In genomic region chr7:127213930-127214329, GRCm38 (mm10) we compare ENCODE assay signal across 10 mouse cellular contexts. TPM values are rescaled to one million over a fixed set of nuclear protein-coding genes. Genes with fewer than 3 reads are reported as not detected.
DNase-seq lines count a peak whose midpoint lies in the region; ATAC-seq lines count a peak whose summit lies in the region.
"Had no signal": no experiment of that assay in that cellular context is flagged by ENCODE, and none has a peak within 500 bp of the region (broad histone marks: within the 10 kb centered on the region; RNA-seq: fewer than 3 reads in every experiment).

No protein-coding gene starts in this region.

- no peak for ATAC-seq in kidney, embryonic 14.5 days (ENCODE audit: low FRiP score, low TSS enrichment)
- no peak for ATAC-seq in embryonic facial prominence, embryonic 12.5 days (ENCODE audit: insufficient number of reproducible peaks, insufficient read depth, low FRiP score, low TSS enrichment)
- no peak for ATAC-seq in limb, embryonic 15.5 days (ENCODE audit: insufficient number of reproducible peaks, low FRiP score, low TSS enrichment, low read depth)
- no peak for ATAC-seq in midbrain, embryonic 15.5 days (replicated peaks)
- ATAC-seq: lung, postnatal 0 days had no signal

- H3K9ac ChIP-seq in kidney, embryonic 14.5 days (ENCODE audit: low read depth, low read length), result no peak overlapping the region
- no peak overlapping the region for H3K9ac ChIP-seq in embryonic facial prominence, embryonic 12.5 days
- no peak overlapping the region for H3K9ac ChIP-seq in limb, embryonic 15.5 days
- H3K9ac ChIP-seq in midbrain, embryonic 15.5 days, result no peak overlapping the region

- peak overlapping the region; percentile 51 for H3K4me2 ChIP-seq in kidney, embryonic 14.5 days (replicated peaks; ENCODE audit: low read depth, low read length)
- peak overlapping the region; percentile 49; the same call in 1 of the 2 replicates for H3K4me2 ChIP-seq in embryonic facial prominence, embryonic 12.5 days (replicated peaks)
- peak overlapping the region; percentile 76 for H3K4me2 ChIP-seq in limb, embryonic 15.5 days
- no peak overlapping the region for H3K4me2 ChIP-seq in midbrain, embryonic 15.5 days

- intact Hi-C loops in heart, postnatal 36 days (cut with DNase I), result loop anchor here (1.0 kb wide), 1 partner anchor 15 kb away; no protein-coding TSS in a partner anchor

- H3K36me3 ChIP-seq in heart, embryonic 10.5 days, result no peaks in the 10 kb centered on the region
- no peaks in the 10 kb centered on the region for H3K36me3 ChIP-seq in kidney, embryonic 14.5 days (ENCODE audit: control insufficient read depth, insufficient read depth, low read length)
- H3K36me3 ChIP-seq in embryonic facial prominence, embryonic 12.5 days, result no peaks in the 10 kb centered on the region
- no peaks in the 10 kb centered on the region for H3K36me3 ChIP-seq in limb, embryonic 15.5 days
- no peaks in the 10 kb centered on the region for H3K36me3 ChIP-seq in midbrain, embryonic 15.5 days (replicated peaks)

- WGBS in heart, embryonic 10.5 days, result 45% methylated on average over 12 of the region's 12 CpGs
- WGBS in kidney, embryonic 14.5 days, result 49% methylated on average over 12 of the region's 12 CpGs
- WGBS in embryonic facial prominence, embryonic 12.5 days, result 45% methylated on average over 12 of the region's 12 CpGs
- WGBS in limb, embryonic 15.5 days, result 48% methylated on average over 12 of the region's 12 CpGs
- WGBS in midbrain, embryonic 15.5 days, result 57% methylated on average over 12 of the region's 12 CpGs

- peak overlapping the region; percentile 23; the same call in 1 of the 2 replicates for H3K27ac ChIP-seq in heart, embryonic 10.5 days
- no peak overlapping the region for H3K27ac ChIP-seq in kidney, embryonic 14.5 days (ENCODE audit: low read depth, low read length)
- no peak overlapping the region for H3K27ac ChIP-seq in embryonic facial prominence, embryonic 12.5 days
- H3K27ac ChIP-seq in limb, embryonic 15.5 days, result peak overlapping the region; percentile 33; the same call in 1 of the 2 replicates
- H3K27ac ChIP-seq in midbrain, embryonic 15.5 days, result no peak overlapping the region

- H3K4me3 ChIP-seq in heart, embryonic 10.5 days, result peak overlapping the region; percentile 44
- no peak overlapping the region for H3K4me3 ChIP-seq in kidney, embryonic 14.5 days (ENCODE audit: low read length)
- H3K4me3 ChIP-seq in embryonic facial prominence, embryonic 12.5 days, result peak overlapping the region; percentile 29; the same call in 1 of the 2 replicates
- H3K4me3 ChIP-seq in limb, embryonic 15.5 days, result peak overlapping the region; percentile 41
- no peak overlapping the region for H3K4me3 ChIP-seq in midbrain, embryonic 15.5 days

- no peaks in the 10 kb centered on the region for H3K9me3 ChIP-seq in heart, embryonic 10.5 days
- H3K9me3 ChIP-seq in kidney, embryonic 14.5 days (ENCODE audit: control insufficient read depth, low read length), result no peaks in the 10 kb centered on the region
- no peaks in the 10 kb centered on the region for H3K9me3 ChIP-seq in embryonic facial prominence, embryonic 12.5 days
- H3K9me3 ChIP-seq in limb, embryonic 15.5 days, result no peaks in the 10 kb centered on the region
- no peaks in the 10 kb centered on the region for H3K9me3 ChIP-seq in midbrain, embryonic 15.5 days

- H3K4me1 ChIP-seq in heart, embryonic 10.5 days, result peaks cover 60% of the 10 kb centered on the region
- 0 out of 2 replicates have a peak, but pooled peaks cover 4% of the 10 kb centered on the region for H3K4me1 ChIP-seq in kidney, embryonic 14.5 days (ENCODE audit: control insufficient read depth, insufficient read depth, low read length)
- H3K4me1 ChIP-seq in embryonic facial prominence, embryonic 12.5 days, result peaks cover 5% of the 10 kb centered on the region; the same call in 1 of the 2 replicates
- H3K4me1 ChIP-seq in limb, embryonic 15.5 days, result peaks cover 26% of the 10 kb centered on the region
- H3K4me1 ChIP-seq in midbrain, embryonic 15.5 days, result peaks cover 16% of the 10 kb centered on the region

- DNase-seq in heart, embryonic 10.5 days (ENCODE audit: low spot score), result no peak
- DNase-seq in heart, postnatal 36 days, result no peak
- DNase-seq in kidney, adult 11 months, result no peak
- no peak for DNase-seq in layer of hippocampus, adult 8-10 months (ENCODE audit: low spot score in 2 of 2)
- DNase-seq: thymus, postnatal 36 days had no signal

- peaks cover 11% of the 10 kb centered on the region; the same call in 1 of the 2 replicates for H3K27me3 ChIP-seq in heart, embryonic 10.5 days (ENCODE audit: insufficient read depth, poor library complexity, severe bottlenecking)
- H3K27me3 ChIP-seq in kidney, embryonic 14.5 days (ENCODE audit: control insufficient read depth, insufficient read depth, low read length), result no peaks in the 10 kb centered on the region
- peaks cover 12% of the 10 kb centered on the region; the same call in 1 of the 2 replicates for H3K27me3 ChIP-seq in embryonic facial prominence, embryonic 12.5 days
- no peaks in the 10 kb centered on the region for H3K27me3 ChIP-seq in limb, embryonic 15.5 days
- 0 out of 2 replicates have a peak, but pooled peaks cover 4% of the 10 kb centered on the region for H3K27me3 ChIP-seq in midbrain, embryonic 15.5 days (replicated peaks)

RNA-seq across cellular contexts. Expression of gene Mylpf, which starts 5.2 kb away (rescaled TPM):
- 40.4 and 51.1 TPM in 2 replicates for polyA plus RNA-seq in heart, embryonic 10.5 days (2016; fragmentation: Nextera tagmentation; extraction: Ambion mirVana)
- total RNA-seq in heart, postnatal 36 days (2021), result 1 to 10 TPM; 2.4 to 2.5 TPM
- polyA plus RNA-seq in kidney, embryonic 14.5 days (2014; fragmentation: Nextera tagmentation; extraction: Ambion mirVana), result 10.3 and 11.2 TPM in 2 replicates
- 65.2 and 79.2 TPM in 2 replicates for polyA plus RNA-seq in embryonic facial prominence, embryonic 12.5 days (2016; fragmentation: Nextera tagmentation; extraction: Ambion mirVana)
- 422 and 1,232 TPM in 2 replicates for polyA plus RNA-seq in limb, embryonic 15.5 days (2015; fragmentation: Nextera tagmentation; extraction: Ambion mirVana)
- total RNA-seq in layer of hippocampus, adult 8-10 months (2022), result 1 to 10 TPM; 2.8 to 5.1 (median 3.6) TPM
- polyA plus RNA-seq in midbrain, embryonic 15.5 days (2015; fragmentation: Nextera tagmentation; extraction: Ambion mirVana), result 3.9 and 5.0 TPM in 2 replicates

RNA-seq across cellular contexts. Expression of gene Tbc1d10b, which starts 5.7 kb away (rescaled TPM):
- polyA plus RNA-seq in heart, embryonic 10.5 days (2016; fragmentation: Nextera tagmentation; extraction: Ambion mirVana), result 26.4 and 28.3 TPM in 2 replicates
- 10 to 100 TPM; 24.6 to 26.4 TPM for total RNA-seq in heart, postnatal 36 days (2021)
- polyA plus RNA-seq in kidney, embryonic 14.5 days (2014; fragmentation: Nextera tagmentation; extraction: Ambion mirVana), result 13.5 and 19.7 TPM in 2 replicates
- polyA plus RNA-seq in embryonic facial prominence, embryonic 12.5 days (2016; fragmentation: Nextera tagmentation; extraction: Ambion mirVana), result 41.1 and 43.4 TPM in 2 replicates
- polyA plus RNA-seq in limb, embryonic 15.5 days (2015; fragmentation: Nextera tagmentation; extraction: Ambion mirVana), result 24.6 and 25.5 TPM in 2 replicates
- 100 to 1,000 TPM in 2 of 4 experiments, 10 to 100 TPM in 2; 97.9 to 106 (median 101) TPM for total RNA-seq in layer of hippocampus, adult 8-10 months (2022)
- 39.6 and 44.8 TPM in 2 replicates for polyA plus RNA-seq in midbrain, embryonic 15.5 days (2015; fragmentation: Nextera tagmentation; extraction: Ambion mirVana)

RNA-seq across cellular contexts. Expression of gene Cd2bp2, which starts 18.1 kb away (rescaled TPM):
- polyA plus RNA-seq in heart, embryonic 10.5 days (2016; fragmentation: Nextera tagmentation; extraction: Ambion mirVana), result 49.1 and 61.0 TPM in 2 replicates
- total RNA-seq in heart, postnatal 36 days (2021), result 10 to 100 TPM; 36.9 to 38.0 TPM
- polyA plus RNA-seq in kidney, embryonic 14.5 days (2014; fragmentation: Nextera tagmentation; extraction: Ambion mirVana), result 41.0 and 57.6 TPM in 2 replicates
- 73.7 and 82.5 TPM in 2 replicates for polyA plus RNA-seq in embryonic facial prominence, embryonic 12.5 days (2016; fragmentation: Nextera tagmentation; extraction: Ambion mirVana)
- polyA plus RNA-seq in limb, embryonic 15.5 days (2015; fragmentation: Nextera tagmentation; extraction: Ambion mirVana), result 53.6 and 55.1 TPM in 2 replicates
- total RNA-seq in layer of hippocampus, adult 8-10 months (2022), result 10 to 100 TPM; 87.4 to 94.4 (median 90.0) TPM
- polyA plus RNA-seq in midbrain, embryonic 15.5 days (2015; fragmentation: Nextera tagmentation; extraction: Ambion mirVana), result 82.1 and 82.6 TPM in 2 replicates

RNA-seq across cellular contexts. Expression of gene Zfp553, which starts 18.9 kb away (rescaled TPM):
- 30.5 and 42.9 TPM in 2 replicates for polyA plus RNA-seq in heart, embryonic 10.5 days (2016; fragmentation: Nextera tagmentation; extraction: Ambion mirVana)
- 1 to 10 TPM; 6.0 to 6.6 TPM for total RNA-seq in heart, postnatal 36 days (2021)
- 23.0 and 26.2 TPM in 2 replicates for polyA plus RNA-seq in kidney, embryonic 14.5 days (2014; fragmentation: Nextera tagmentation; extraction: Ambion mirVana)
- 63.2 and 63.3 TPM in 2 replicates for polyA plus RNA-seq in embryonic facial prominence, embryonic 12.5 days (2016; fragmentation: Nextera tagmentation; extraction: Ambion mirVana)
- polyA plus RNA-seq in limb, embryonic 15.5 days (2015; fragmentation: Nextera tagmentation; extraction: Ambion mirVana), result 37.3 and 38.4 TPM in 2 replicates
- 10 to 100 TPM; 20.6 to 21.4 (median 20.9) TPM for total RNA-seq in layer of hippocampus, adult 8-10 months (2022)
- 63.7 and 64.1 TPM in 2 replicates for polyA plus RNA-seq in midbrain, embryonic 15.5 days (2015; fragmentation: Nextera tagmentation; extraction: Ambion mirVana)

RNA-seq across cellular contexts. Expression of gene Sept1, which starts 19.0 kb away (rescaled TPM):
- 21.2 and 25.4 TPM in 2 replicates for polyA plus RNA-seq in heart, embryonic 10.5 days (2016; fragmentation: Nextera tagmentation; extraction: Ambion mirVana)
- total RNA-seq in heart, postnatal 36 days (2021), result 1 to 10 TPM; 2.8 TPM
- polyA plus RNA-seq in kidney, embryonic 14.5 days (2014; fragmentation: Nextera tagmentation; extraction: Ambion mirVana), result 18.5 and 21.6 TPM in 2 replicates
- 34.0 and 39.7 TPM in 2 replicates for polyA plus RNA-seq in embryonic facial prominence, embryonic 12.5 days (2016; fragmentation: Nextera tagmentation; extraction: Ambion mirVana)
- polyA plus RNA-seq in limb, embryonic 15.5 days (2015; fragmentation: Nextera tagmentation; extraction: Ambion mirVana), result 19.6 and 22.7 TPM in 2 replicates
- total RNA-seq in layer of hippocampus, adult 8-10 months (2022), result 1 to 10 TPM; 2.4 to 7.9 (median 7.0) TPM
- polyA plus RNA-seq in midbrain, embryonic 15.5 days (2015; fragmentation: Nextera tagmentation; extraction: Ambion mirVana), result 17.0 and 18.2 TPM in 2 replicates

Comparison
In these comparisons a context has a peak if more than half of its experiments do, and no peak if none do; other contexts are left out.
1. H3K27ac ChIP-seq: peak in heart, embryonic 10.5 days (single experiment) and limb, embryonic 15.5 days (single experiment); none in kidney, embryonic 14.5 days (single experiment), embryonic facial prominence, embryonic 12.5 days (single experiment) and midbrain, embryonic 15.5 days (single experiment).
2. H3K4me3 ChIP-seq: peak in heart, embryonic 10.5 days (single experiment), embryonic facial prominence, embryonic 12.5 days (single experiment) and limb, embryonic 15.5 days (single experiment); none in kidney, embryonic 14.5 days (single experiment) and midbrain, embryonic 15.5 days (single experiment).